Mouse (Mus musculus): ENCODE measurements around the gene Gm47289.

Gene Gm47289

GRCm38 (mm10) chr9:119156278-119157201 is 2.4 kb upstream of the Gm47289 start, which contains the start of gene Acaa1b:
TSS of gene Acaa1b (minus strand) at chr9:119157093.
- DNase-seq (ENCODE audit: low read depth, low spot score): peak; percentile 70

- no peak for DNase-seq (ENCODE audit: low read depth, low spot score)
Observed at GRCm38 (mm10) chr9:119160689-119161088, 1.7 kb downstream of the Gm47289 start.

DNA sequence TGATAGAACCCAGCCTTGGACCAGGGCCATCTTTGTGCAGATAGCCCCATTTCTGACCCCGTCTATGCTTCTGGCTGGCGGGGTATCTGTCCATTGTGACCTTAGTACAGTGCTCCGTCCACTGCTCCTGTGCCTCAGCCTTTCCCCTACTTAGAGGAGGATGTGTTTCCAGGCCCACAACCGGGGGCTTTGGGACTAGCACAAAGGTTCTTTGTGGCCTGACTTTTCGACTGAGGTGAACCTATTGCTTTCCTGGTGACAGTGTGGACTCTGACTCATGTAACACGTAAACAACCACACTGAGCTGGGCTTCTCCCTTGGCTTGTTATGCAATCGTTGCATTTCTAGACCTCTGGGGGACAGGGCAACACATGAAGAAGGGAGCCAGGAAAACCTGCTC is 5.8 kb downstream of the Gm47289 start:
- no peak for DNase-seq (ENCODE audit: low read depth, low spot score)

GRCm38 (mm10) chr9:119165548-119165947 is 6.6 kb downstream of the Gm47289 start:
- DNase-seq (ENCODE audit: low read depth, low spot score): no peak

DNA sequence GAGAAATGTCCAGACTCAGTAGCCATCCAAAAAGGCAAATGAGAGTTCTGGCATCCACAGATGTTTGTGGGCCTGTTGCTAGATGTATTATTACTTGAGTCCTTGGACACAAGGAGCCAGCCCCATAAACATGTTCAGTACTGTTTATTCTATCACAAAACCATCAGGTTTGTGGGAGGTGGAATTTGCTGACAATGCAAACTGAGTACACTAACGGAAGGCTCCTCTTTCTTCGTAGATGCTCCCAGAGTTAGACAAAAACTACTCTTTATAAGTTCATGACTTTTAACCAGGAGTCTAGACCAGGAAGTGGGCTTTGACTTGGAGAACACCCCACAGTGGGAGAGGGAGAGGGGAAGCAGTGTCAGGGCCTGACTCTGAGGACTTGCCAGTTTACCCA is 8.6 kb downstream of the Gm47289 start:
- no peak for DNase-seq (ENCODE audit: low read depth, low spot score)

- no peak for DNase-seq (ENCODE audit: low read depth, low spot score)
Observed at GRCm38 (mm10) chr9:119179292-119179691, 20.3 kb downstream of the Gm47289 start.

DNA sequence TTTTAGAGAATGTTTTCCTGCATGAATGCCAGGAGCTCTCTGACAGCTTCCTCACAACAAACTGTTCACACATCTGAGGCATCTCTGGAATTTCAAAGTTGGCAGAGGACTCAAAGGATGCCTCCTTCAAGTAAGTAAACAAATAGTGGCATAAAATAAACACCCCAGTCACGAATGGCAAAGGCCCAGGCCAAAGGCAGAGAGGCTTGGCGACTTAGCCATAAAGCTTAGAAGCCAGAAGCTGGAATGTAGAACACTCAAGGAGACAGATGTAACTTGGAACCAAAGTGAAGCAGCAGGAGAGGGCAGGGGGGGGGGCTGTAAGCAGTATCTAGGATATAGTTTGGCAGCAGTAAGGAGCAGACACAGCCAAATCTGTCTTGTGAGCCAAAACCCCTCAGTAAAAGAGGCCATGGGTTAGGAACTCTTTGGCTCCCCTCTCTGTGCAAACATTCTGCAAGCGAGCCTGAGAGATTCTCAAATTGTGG is 22.3 kb downstream of the Gm47289 start:
- no peak for DNase-seq (ENCODE audit: low read depth, low spot score)

DNA sequence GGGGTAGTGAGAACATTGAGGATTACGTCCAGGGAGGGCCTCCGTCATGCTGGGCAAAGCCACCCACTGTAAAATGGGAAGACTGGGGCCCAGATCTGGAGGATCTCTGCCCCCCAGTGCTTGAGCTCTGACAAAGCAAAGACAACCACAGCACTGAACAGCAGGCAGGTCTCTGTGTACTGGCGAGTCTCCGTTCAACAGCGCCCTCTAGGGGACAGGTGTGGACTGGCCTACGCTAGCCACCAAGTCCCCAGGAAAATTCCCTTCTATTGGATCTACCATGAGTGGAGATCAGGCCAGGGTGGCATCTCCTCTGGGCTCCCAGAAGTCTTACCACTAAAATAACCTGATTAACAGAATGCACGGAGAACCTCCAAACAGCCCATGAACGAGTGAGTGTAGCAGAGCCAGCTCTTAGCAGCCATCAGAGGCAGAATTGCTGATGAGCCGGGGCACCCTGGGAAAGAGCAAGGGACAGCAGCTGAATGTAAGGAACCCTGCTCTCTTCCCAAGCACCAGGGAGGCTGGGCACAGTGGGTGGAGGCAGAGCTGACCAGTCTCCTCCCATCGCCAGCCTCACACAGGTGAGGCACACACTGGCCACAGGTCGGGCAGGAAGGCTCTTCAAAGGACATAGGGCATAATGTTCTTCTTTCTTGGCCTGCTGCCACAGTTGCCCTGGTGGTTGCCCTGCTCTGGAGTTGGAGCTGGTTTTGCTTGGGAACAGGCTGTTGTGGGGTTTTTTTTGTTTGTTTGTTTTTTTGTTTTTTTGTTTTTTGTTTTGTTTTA is 33.4 kb downstream of the Gm47289 start:
- peak; percentile 3 for DNase-seq (ENCODE audit: low read depth, low spot score)

DNA sequence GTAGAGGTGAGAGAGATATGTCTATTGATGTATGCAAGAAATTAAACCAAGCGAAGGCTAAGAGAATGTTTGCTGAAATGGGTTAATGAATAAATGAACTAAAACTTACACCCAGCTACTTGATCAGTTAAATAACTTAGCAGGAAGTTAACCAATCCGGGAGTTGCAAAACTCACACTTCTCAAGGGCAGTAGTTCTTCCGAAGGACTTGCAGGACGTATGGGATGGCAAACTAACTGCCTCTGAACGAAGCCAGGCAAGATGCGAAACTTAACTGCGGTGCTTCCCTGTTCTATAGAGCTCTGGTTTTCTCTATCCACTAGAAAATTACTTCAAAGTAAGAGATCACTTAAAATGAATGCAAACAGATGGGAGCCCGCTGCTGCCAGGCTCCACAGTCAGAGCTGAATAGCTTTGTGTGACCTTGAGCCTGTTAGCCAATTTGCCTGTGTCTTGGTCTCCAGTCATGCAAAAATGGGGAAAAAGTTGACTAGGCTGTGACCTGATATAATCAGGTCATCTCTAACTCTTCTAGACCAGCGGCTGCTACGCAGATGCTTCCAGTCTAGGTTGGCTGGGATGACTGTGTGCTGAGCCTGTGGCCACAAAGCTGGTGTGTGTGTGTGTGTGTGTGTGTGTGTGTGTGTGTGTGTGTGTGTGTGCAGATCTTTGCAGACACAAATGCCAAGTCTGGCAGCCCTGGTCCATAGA is 40.3 kb downstream of the Gm47289 start:
- no peak for DNase-seq (ENCODE audit: low read depth, low spot score)

- no peak for DNase-seq (ENCODE audit: low read depth, low spot score)
Observed at GRCm38 (mm10) chr9:119201653-119202052, 42.7 kb downstream of the Gm47289 start.

- no peak for DNase-seq (ENCODE audit: low read depth, low spot score)
Observed at GRCm38 (mm10) chr9:119203617-119204016, 44.7 kb downstream of the Gm47289 start.

GRCm38 (mm10) chr9:119205756-119206155 is 46.8 kb downstream of the Gm47289 start:
- DNase-seq (ENCODE audit: low read depth, low spot score): no peak

DNA sequence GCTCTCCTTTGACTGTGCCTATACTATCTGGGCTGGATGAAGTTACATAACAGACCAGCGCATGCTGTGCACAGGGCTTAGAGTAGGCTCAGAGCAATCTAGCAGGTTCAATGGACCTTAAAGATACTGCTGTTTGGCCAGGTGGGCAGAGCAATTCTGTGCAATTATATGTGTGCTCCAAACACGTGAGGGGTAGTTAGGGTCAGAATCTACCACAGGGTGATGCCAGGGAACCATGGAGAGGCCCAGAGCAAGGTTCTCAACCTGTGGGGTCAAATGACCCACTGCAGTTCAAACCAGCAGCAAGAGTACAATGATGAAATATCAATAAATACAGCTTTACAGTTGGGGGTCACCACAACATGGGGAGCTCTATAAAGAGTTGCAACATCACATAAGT is 47.7 kb downstream of the Gm47289 start:
- DNase-seq (ENCODE audit: low read depth, low spot score): no peak

GRCm38 (mm10) chr9:119207113-119207512 is 48.2 kb downstream of the Gm47289 start:
- no peak for DNase-seq (ENCODE audit: low read depth, low spot score)

- no peak for DNase-seq (ENCODE audit: low read depth, low spot score)
Observed at GRCm38 (mm10) chr9:119208998-119209397, 50.0 kb downstream of the Gm47289 start, which contains the start of gene Slc22a13. TSS of gene Slc22a13 (minus strand) at chr9:119209098.

Measured in embryo, embryonic 11.5 days (tissue).